Mouse (Mus musculus) kidney, adult 2 months (tissue): ENCODE measurements at regions not wholly inside any gene's neighbourhood (a gene's known extent, or its start where the extent isn't known, plus 50 kb on each side); places are given as distances from the start of the nearest gene placed in this dataset.

Experiments
- DNase-seq: peaks from one replicate; pipeline ENCODE4 v3.0.0; 2021
- H3K27ac ChIP-seq: fragments of 200-500 bp; 2 replicates; pipeline ENCODE4 v1.5.1; 2012; ENCODE audit warnings: low read depth, low read length, control low read depth, inconsistent platforms; ENCODE audit not compliant: insufficient read depth
- H3K27me3 ChIP-seq: fragments of 200-500 bp; replicated peaks from 2 replicates; pipeline ENCODE4 v1.6.1; 2012; ENCODE audit warnings: mild to moderate bottlenecking, moderate library complexity, low read length, inconsistent platforms; ENCODE audit not compliant: control insufficient read depth, insufficient read depth
- H3K36me3 ChIP-seq: fragments of 200-500 bp; 2 replicates; pipeline ENCODE4 v1.6.1; 2012; ENCODE audit warnings: mild to moderate bottlenecking, moderate library complexity, low read length, inconsistent platforms; ENCODE audit not compliant: control insufficient read depth, insufficient read depth
- H3K4me1 ChIP-seq: fragments of 200-500 bp; 2 replicates; pipeline ENCODE4 v1.6.1; 2011; ENCODE audit warnings: low read length; ENCODE audit not compliant: control insufficient read depth, insufficient read depth
- H3K4me3 ChIP-seq: fragments of 200-500 bp; 2 replicates; pipeline ENCODE4 v1.5.1; 2011; ENCODE audit warnings: mild to moderate bottlenecking, low read depth, low read length, control low read depth; ENCODE audit not compliant: insufficient read depth
- CTCF ChIP-seq: fragments of 200-500 bp; conservative IDR thresholded peaks from 2 replicates; pipeline ENCODE4 v1.5.1; 2011; ENCODE audit warnings: low read depth, mild to moderate bottlenecking, control low read depth, low read length, moderate library complexity, mixed read lengths; ENCODE audit not compliant: insufficient read depth, insufficient read length
- POLR2A ChIP-seq: fragments of 200-500 bp; IDR thresholded peaks from one replicate; pipeline ENCODE4 v1.6.1; 2011; ENCODE audit warnings: low read depth, low read length, control low read depth
- WGBS: fragments of 180-500 bp; shearing (Covaris S2); methylation state at CpG from one replicate; pipeline ENCODE4 v1.1.7; 2018; 5-methylcytosine and 5-hydroxymethylcytosine counted together

DNA sequence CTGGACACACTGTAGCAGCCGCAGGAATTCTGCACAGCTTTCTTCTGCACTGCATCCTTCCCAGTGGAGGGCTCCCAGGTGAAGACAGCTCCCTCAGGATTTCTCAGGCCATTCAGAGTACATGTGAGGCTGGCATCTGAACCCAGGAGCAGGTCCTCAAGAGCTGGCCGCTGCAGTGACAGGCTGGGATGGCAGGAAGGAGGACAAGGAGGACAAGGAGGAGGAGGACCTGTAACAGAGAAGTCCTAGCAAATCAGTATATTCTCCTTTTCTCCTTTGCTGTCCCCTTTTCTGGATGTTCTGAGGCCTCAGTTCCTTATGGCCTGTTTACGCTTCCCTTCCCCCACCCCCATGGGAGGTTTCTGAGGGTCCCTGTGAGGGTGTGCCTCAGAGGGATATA, 73.7 kb downstream of the Tmem121 start:
- Histone ChIP-seq H3K27ac (no peak overlapping the region), H3K4me1 (no peaks in the 10 kb centered on the region), H3K27me3 (no peaks in the 10 kb centered on the region), H3K4me3 (no peak overlapping the region), H3K36me3 (no peaks in the 10 kb centered on the region)
- no peak for TF ChIP-seq POLR2A
- no peak for TF ChIP-seq CTCF
- DNase-seq, result no peak
- 77% methylated on average over 3 of the region's 3 CpGs for WGBS

DNA sequence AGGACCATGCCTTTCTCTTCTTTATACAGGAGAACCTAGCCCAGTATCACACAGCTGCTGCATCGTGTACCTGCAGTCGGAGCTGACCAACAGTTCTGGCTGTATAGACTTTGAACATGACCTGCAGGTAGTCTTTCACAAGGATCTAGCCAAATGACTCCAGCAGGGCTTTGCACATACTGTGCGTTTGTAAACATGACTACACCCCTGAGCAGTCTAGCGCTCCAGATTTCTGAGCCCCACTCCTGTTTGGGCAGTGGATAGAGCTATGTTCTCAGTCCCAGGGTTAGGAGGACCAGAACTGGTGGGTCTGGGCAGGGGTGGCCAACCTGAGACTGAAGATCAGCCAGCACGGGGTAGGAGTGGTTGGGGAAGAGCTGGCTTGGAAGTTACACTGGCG, 74.6 kb downstream of the Tmem121 start:
- no peak overlapping the region for H3K4me3 ChIP-seq
- WGBS, result 71% methylated on average over 6 of the region's 6 CpGs
- no peak for DNase-seq
- H3K27me3 ChIP-seq, result no peaks in the 10 kb centered on the region
- no peaks in the 10 kb centered on the region for H3K36me3 ChIP-seq
- no peak overlapping the region for H3K27ac ChIP-seq
- TF ChIP-seq CTCF (no peak), POLR2A (no peak)
- no peaks in the 10 kb centered on the region for H3K4me1 ChIP-seq

DNA sequence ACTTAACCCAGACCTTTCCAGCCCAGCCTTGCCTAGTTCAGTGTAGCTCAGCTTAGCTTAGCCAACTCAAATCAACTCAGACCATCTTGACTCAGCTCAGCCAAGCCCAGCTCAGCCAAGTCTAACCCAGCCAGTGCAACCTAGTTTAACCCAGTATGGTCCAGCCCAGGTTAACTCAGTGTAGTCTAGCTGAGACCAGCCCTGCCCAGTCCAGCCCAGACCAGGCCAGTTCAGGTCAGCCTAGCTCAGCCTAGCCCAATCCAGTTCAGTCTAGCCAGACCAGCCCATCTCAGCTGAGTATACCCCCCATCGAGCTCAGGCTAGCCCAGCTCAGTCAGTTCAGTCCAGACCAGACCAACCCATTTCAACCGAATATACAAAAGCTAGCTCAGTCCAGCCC, 90.2 kb downstream of the Tmem121 start:
- no peaks in the 10 kb centered on the region for H3K36me3 ChIP-seq

DNA sequence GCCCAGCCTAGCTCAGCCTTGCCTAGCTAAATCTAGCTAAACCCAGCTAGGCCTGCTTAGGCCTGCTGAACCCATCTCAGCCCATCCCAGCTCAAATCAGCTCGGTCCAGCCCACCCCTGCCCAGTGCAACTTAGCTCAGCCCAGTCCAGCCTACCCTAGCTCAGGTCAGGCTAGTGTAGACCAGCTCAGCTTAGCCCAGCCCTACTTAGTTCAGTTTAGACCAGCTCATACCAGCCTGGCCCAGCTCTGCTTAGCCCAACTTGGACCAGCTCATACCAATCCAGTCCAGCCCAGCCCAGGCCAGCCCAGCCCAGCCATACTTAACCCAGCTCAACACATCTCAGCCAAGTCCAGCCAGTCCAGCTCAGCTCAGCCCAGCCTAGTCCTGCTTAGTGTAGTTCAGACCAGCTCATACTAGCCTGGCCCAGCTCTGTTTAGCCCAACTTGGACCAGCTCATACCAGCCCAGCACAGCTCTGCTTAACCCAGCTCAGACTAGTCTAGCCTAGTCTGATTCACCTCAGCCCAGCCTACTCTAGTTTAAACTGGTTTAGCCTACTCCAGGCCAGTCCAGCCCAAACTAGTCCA, 90.7 kb downstream of the Tmem121 start:
- no peaks in the 10 kb centered on the region for H3K36me3 ChIP-seq
- H3K4me1 ChIP-seq, result no peaks in the 10 kb centered on the region
- no peak overlapping the region for H3K4me3 ChIP-seq
- H3K27ac ChIP-seq, result no peak overlapping the region
- no peak for DNase-seq
- whole genome bisulfite sequencing, result 88% methylated on average over 1 of the region's 1 CpGs
- no peaks in the 10 kb centered on the region for H3K27me3 ChIP-seq
- TF ChIP-seq CTCF (no peak), POLR2A (no peak)

More for the DNA sequence above, 90.2 kb downstream of the Tmem121 start:
- no peak overlapping the region for H3K4me3 ChIP-seq
- WGBS, result 82% methylated on average over 2 of the region's 2 CpGs
- no peak for DNase-seq
- no peaks in the 10 kb centered on the region for H3K4me1 ChIP-seq
- no peak overlapping the region for H3K27ac ChIP-seq
- no peaks in the 10 kb centered on the region for H3K27me3 ChIP-seq
- TF ChIP-seq POLR2A (no peak), CTCF (no peak)

DNA sequence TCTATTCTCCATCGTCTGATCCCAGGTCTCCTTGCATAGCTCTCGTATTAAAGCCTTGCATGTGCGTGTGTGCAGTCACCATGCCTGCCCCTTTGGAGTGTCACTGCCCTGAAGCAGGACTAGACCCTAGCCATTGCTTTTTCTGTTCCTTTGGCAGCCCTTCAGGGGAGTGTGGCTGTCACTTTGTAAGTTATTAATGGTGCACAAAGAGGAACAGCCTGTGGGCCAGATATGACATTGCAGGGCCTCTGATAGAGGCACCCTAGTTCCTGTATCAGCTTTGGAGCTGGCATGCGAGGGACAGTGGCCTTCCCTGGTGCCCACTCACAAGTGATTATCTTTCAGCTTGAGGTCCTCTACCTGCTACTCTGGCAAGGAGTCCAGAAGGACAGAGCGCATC, 92.0 kb downstream of the Tmem121 start:
- H3K27ac ChIP-seq, result no peak overlapping the region
- TF ChIP-seq POLR2A (no peak), CTCF (no peak)
- H3K27me3 ChIP-seq, result no peaks in the 10 kb centered on the region
- no peak overlapping the region for H3K4me3 ChIP-seq
- no peaks in the 10 kb centered on the region for H3K36me3 ChIP-seq
- 94% methylated on average over 5 of the region's 5 CpGs for WGBS
- H3K4me1 ChIP-seq, result no peaks in the 10 kb centered on the region
- no peak for DNase-seq

DNA sequence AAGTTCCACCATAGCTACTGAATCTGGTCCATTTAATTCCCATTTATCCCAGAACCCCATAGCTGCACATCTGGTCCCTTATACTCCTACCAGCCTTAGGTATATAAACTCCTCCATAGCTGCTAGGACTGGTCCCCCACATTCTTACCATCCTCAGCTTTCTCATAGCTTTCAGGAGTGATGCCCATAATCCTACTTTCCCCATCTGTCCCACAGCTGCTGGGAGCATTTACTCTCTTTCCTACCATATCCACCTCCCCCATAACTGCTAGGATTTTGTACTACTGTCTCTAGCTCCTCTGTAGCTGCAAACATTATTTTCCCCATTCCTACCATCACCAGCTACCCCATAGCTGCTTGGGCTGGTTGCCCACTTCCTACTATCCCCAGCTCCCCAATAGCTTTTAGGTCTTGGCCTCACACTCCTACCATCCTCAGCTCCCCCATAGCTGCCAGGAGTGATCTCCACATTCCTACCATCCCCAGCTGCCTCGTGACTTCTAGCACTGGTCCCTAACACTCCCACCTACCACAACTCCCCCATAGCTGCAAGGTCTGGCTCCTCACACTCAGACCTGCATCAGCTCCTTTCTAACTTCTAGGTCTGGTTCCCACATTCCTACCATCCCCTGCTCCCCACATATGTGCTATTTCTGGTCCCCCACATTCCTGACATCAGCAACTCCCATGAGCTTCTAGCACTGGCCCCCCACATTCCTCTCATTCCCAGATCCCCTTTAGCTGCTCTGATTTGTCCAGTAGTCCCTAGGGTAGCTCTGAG, 106.5 kb downstream of the Tmem121 start:
- H3K4me3 ChIP-seq, result no peak overlapping the region
- TF ChIP-seq CTCF (no peak), POLR2A (no peak)
- H3K36me3 ChIP-seq, result no peaks in the 10 kb centered on the region
- no peak for DNase-seq
- H3K27ac ChIP-seq, result no peak overlapping the region
- WGBS, result 21% methylated on average over 1 of the region's 1 CpGs
- no peaks in the 10 kb centered on the region for H3K4me1 ChIP-seq
- H3K27me3 ChIP-seq, result no peaks in the 10 kb centered on the region

DNA sequence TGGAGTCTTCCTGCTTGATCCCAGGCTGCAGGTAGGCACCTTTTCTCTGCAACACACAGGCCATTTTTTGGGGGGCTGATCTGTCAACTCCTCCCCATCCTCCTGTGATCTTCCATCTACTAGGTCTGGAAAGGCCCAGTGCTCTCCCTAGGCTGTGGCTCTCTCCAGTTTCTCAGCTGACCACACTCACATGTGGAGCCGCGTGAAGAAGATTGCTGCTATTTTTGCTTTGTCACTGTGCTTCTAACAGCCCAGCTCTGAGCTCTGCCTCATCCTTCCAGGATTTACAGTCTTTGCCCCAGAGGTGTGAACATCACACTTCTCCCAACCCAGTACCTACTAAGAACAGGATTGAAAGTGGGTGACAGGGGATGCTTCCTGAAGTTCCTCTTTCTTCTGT, 110.2 kb downstream of the Tmem121 start:
- 54% methylated on average over 2 of the region's 2 CpGs for WGBS
- no peak for DNase-seq
- H3K4me1 ChIP-seq, result no peaks in the 10 kb centered on the region
- TF ChIP-seq POLR2A (no peak), CTCF (no peak)
- no peak overlapping the region for H3K27ac ChIP-seq
- no peaks in the 10 kb centered on the region for H3K27me3 ChIP-seq
- H3K36me3 ChIP-seq, result no peaks in the 10 kb centered on the region
- H3K4me3 ChIP-seq, result no peak overlapping the region
